Mouse (Mus musculus): ENCODE measurements at regions not wholly inside any gene's neighbourhood (a gene's known extent, or its start where the extent isn't known, plus 50 kb on each side); places are given as distances from the start of the nearest gene placed in this dataset.

DNA sequence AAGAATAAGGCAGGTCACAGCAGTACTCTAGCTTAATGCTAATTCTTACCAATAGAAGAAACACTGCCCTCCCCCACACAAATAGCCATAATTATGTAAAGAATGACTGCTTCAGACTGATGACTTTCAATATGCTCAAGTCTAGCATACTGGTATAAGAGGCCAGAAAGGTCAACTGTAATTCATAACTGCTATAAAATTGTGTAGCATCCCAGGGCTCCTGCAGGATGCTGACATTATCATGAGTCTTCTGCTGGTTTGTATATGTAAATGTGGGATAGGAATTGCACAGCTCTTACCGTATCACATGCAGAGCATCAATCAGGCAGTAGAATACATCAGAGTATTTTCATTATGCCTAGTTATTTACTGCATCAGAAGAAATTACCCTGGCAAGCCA, 774.3 kb upstream of the Gm8797 start:
- no peaks in the 10 kb centered on the region for H3K9me3 ChIP-seq
- no peak overlapping the region for H3K4me3 ChIP-seq
- H3K4me1 ChIP-seq: peaks cover 14% of the 10 kb centered on the region
- 76% methylated on average over 1 of the region's 1 CpGs for WGBS
- no peak overlapping the region for H3K27ac ChIP-seq
- H3K27me3 ChIP-seq (ENCODE audit: poor library complexity, severe bottlenecking): no peaks in the 10 kb centered on the region
- DNase-seq (ENCODE audit: extremely low spot score, low spot score): no peak
- H3K36me3 ChIP-seq (replicated peaks): no peaks in the 10 kb centered on the region

DNA sequence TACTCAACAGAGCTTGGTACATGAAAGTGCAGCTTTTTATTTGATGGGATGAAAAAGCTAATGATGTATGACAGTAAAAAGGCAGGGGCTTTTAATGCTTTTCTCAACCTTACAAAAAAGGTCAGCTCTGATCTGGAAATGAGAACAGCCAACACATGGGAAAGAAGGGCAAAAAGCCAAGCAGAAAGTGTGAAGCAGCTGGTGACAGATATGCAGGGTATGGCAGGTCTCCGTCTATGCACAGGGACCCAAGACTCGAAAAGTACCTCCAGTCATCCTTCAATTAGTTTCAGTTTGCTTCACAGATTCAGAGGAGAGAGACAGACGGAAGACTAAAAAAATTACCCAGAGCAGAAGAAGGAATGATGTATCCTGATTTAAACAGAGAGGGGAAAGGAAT, 732.9 kb upstream of the Gm8797 start:
- H3K4me3 ChIP-seq: no peak overlapping the region
- no peaks in the 10 kb centered on the region for H3K4me1 ChIP-seq
- no peak for DNase-seq (ENCODE audit: extremely low spot score, low spot score)
- no peaks in the 10 kb centered on the region for H3K9me3 ChIP-seq
- 90% methylated on average over 3 of the region's 3 CpGs for WGBS
- no peaks in the 10 kb centered on the region for H3K27me3 ChIP-seq (ENCODE audit: poor library complexity, severe bottlenecking)
- H3K36me3 ChIP-seq (replicated peaks): no peaks in the 10 kb centered on the region
- H3K27ac ChIP-seq: no peak overlapping the region
